Mouse (Mus musculus): ENCODE measurements around the gene Mei4. TPM values are rescaled to one million over a fixed set of nuclear protein-coding genes. Genes with fewer than 3 reads are reported as not detected.
A peak's percentile ranks its signal among the peaks of the same experiment; 100 is the strongest.

Gene Mei4
- total RNA-seq, 1 experiment = 1.9 TPM

- TF ChIP-seq ZNF384 (IDR thresholded peaks at IDR 0.05; ENCODE audit: low read depth, low read length) = no peak
- TF ChIP-seq CHD2 (IDR thresholded peaks at IDR 0.05; ENCODE audit: low read depth, low read length) = no peak
- no peak for TF ChIP-seq MAFK (IDR thresholded peaks at IDR 0.05; ENCODE audit: insufficient read depth, low read depth, low read length)
- no peak for TF ChIP-seq ZC3H11A (IDR thresholded peaks at IDR 0.05; ENCODE audit: borderline replicate concordance, low read depth, low read length)
- TF ChIP-seq HCFC1 (IDR thresholded peaks at IDR 0.05; ENCODE audit: borderline replicate concordance, insufficient read depth, low read length) = no peak
- Histone ChIP-seq H3K9me3 (ENCODE audit: control insufficient read depth, insufficient read depth, low read depth, low read length) (no peaks in the 10 kb centered on the region), H3K4me3 (ENCODE audit: insufficient read depth in 1 of 2, low read depth in 1 of 2, low read length in 2 of 2, poor library complexity in 1 of 2, severe bottlenecking in 1 of 2) (no peak overlapping the region), H3K27ac (ENCODE audit: insufficient read depth, low read depth, low read length, poor library complexity, severe bottlenecking) (no peak overlapping the region), H3K4me1 (ENCODE audit: control insufficient read depth in 2 of 2, insufficient read depth in 2 of 2, low read length in 2 of 2, poor library complexity in 1 of 2) (no peaks in the 10 kb centered on the region), H3K9ac (ENCODE audit: insufficient read depth, low read depth, low read length, poor library complexity, severe bottlenecking) (no peak overlapping the region), H3K36me3 (ENCODE audit: control insufficient read depth, insufficient read depth, low read length, poor library complexity, severe bottlenecking) (no peaks in the 10 kb centered on the region)
- DNase-seq (ENCODE audit: low read depth, low spot score) = no peak
- in situ Hi-C loops (cut with MboI; ENCODE audit: low sequenced_read_pairs in 2 of 2, unreplicated experiment in 2 of 2) = no loop called here
These were observed 82.2 kb downstream of the Mei4 start for GRCm38 (mm10) chr9:81945624-81946023.

- no peak overlapping the region for H3K9ac ChIP-seq (ENCODE audit: insufficient read depth, low read depth, low read length, poor library complexity, severe bottlenecking)
- no peaks in the 10 kb centered on the region for H3K36me3 ChIP-seq (ENCODE audit: control insufficient read depth, insufficient read depth, low read length, poor library complexity, severe bottlenecking)
- in situ Hi-C loops (cut with MboI; ENCODE audit: low sequenced_read_pairs in 2 of 2, unreplicated experiment in 2 of 2) = no loop called here
- no peak for DNase-seq (ENCODE audit: low read depth, low spot score)
- H3K9me3 ChIP-seq (ENCODE audit: control insufficient read depth, insufficient read depth, low read depth, low read length) = no peaks in the 10 kb centered on the region
- TF ChIP-seq MAFK (IDR thresholded peaks at IDR 0.05; ENCODE audit: insufficient read depth, low read depth, low read length) (no peak), CHD2 (IDR thresholded peaks at IDR 0.05; ENCODE audit: low read depth, low read length) (no peak), ZNF384 (IDR thresholded peaks at IDR 0.05; ENCODE audit: low read depth, low read length) (no peak), ZC3H11A (IDR thresholded peaks at IDR 0.05; ENCODE audit: borderline replicate concordance, low read depth, low read length) (no peak), HCFC1 (IDR thresholded peaks at IDR 0.05; ENCODE audit: borderline replicate concordance, insufficient read depth, low read length) (no peak)
- H3K27ac ChIP-seq (ENCODE audit: insufficient read depth, low read depth, low read length, poor library complexity, severe bottlenecking) = no peak overlapping the region
- no peak overlapping the region for H3K4me3 ChIP-seq (ENCODE audit: insufficient read depth in 1 of 2, low read depth in 1 of 2, low read length in 2 of 2, poor library complexity in 1 of 2, severe bottlenecking in 1 of 2)
- H3K4me1 ChIP-seq (ENCODE audit: control insufficient read depth in 2 of 2, insufficient read depth in 2 of 2, low read length in 2 of 2, poor library complexity in 1 of 2) = no peaks in the 10 kb centered on the region
These were observed 93.4 kb downstream of the Mei4 start for GRCm38 (mm10) chr9:81956858-81957257.

GRCm38 (mm10) chr9:81957842-81958241, 94.4 kb downstream of the Mei4 start:
- DNase-seq (ENCODE audit: low read depth, low spot score) = no peak
- Histone ChIP-seq H3K4me1 (ENCODE audit: control insufficient read depth in 2 of 2, insufficient read depth in 2 of 2, low read length in 2 of 2, poor library complexity in 1 of 2) (no peaks in the 10 kb centered on the region), H3K27ac (ENCODE audit: insufficient read depth, low read depth, low read length, poor library complexity, severe bottlenecking) (no peak overlapping the region), H3K36me3 (ENCODE audit: control insufficient read depth, insufficient read depth, low read length, poor library complexity, severe bottlenecking) (no peaks in the 10 kb centered on the region), H3K9ac (ENCODE audit: insufficient read depth, low read depth, low read length, poor library complexity, severe bottlenecking) (no peak overlapping the region), H3K4me3 (ENCODE audit: insufficient read depth in 1 of 2, low read depth in 1 of 2, low read length in 2 of 2, poor library complexity in 1 of 2, severe bottlenecking in 1 of 2) (no peak overlapping the region), H3K9me3 (ENCODE audit: control insufficient read depth, insufficient read depth, low read depth, low read length) (no peaks in the 10 kb centered on the region)
- TF ChIP-seq MAFK (IDR thresholded peaks at IDR 0.05; ENCODE audit: insufficient read depth, low read depth, low read length) (no peak), CHD2 (IDR thresholded peaks at IDR 0.05; ENCODE audit: low read depth, low read length) (no peak), HCFC1 (IDR thresholded peaks at IDR 0.05; ENCODE audit: borderline replicate concordance, insufficient read depth, low read length) (no peak), ZNF384 (IDR thresholded peaks at IDR 0.05; ENCODE audit: low read depth, low read length) (no peak), ZC3H11A (IDR thresholded peaks at IDR 0.05; ENCODE audit: borderline replicate concordance, low read depth, low read length) (no peak)
- in situ Hi-C loops (cut with MboI; ENCODE audit: low sequenced_read_pairs in 2 of 2, unreplicated experiment in 2 of 2) = no loop called here

GRCm38 (mm10) chr9:81966765-81967164, 103.3 kb downstream of the Mei4 start:
- Histone ChIP-seq H3K9me3 (ENCODE audit: control insufficient read depth, insufficient read depth, low read depth, low read length) (no peaks in the 10 kb centered on the region), H3K4me3 (ENCODE audit: insufficient read depth in 1 of 2, low read depth in 1 of 2, low read length in 2 of 2, poor library complexity in 1 of 2, severe bottlenecking in 1 of 2) (no peak overlapping the region), H3K4me1 (ENCODE audit: control insufficient read depth in 2 of 2, insufficient read depth in 2 of 2, low read length in 2 of 2, poor library complexity in 1 of 2) (no peaks in the 10 kb centered on the region), H3K27ac (ENCODE audit: insufficient read depth, low read depth, low read length, poor library complexity, severe bottlenecking) (no peak overlapping the region), H3K9ac (ENCODE audit: insufficient read depth, low read depth, low read length, poor library complexity, severe bottlenecking) (no peak overlapping the region), H3K36me3 (ENCODE audit: control insufficient read depth, insufficient read depth, low read length, poor library complexity, severe bottlenecking) (no peaks in the 10 kb centered on the region)
- DNase-seq (ENCODE audit: low read depth, low spot score) = no peak
- no peak for TF ChIP-seq CHD2 (IDR thresholded peaks at IDR 0.05; ENCODE audit: low read depth, low read length)
- TF ChIP-seq ZC3H11A (IDR thresholded peaks at IDR 0.05; ENCODE audit: borderline replicate concordance, low read depth, low read length) = no peak
- TF ChIP-seq ZNF384 (IDR thresholded peaks at IDR 0.05; ENCODE audit: low read depth, low read length) = no peak
- TF ChIP-seq MAFK (IDR thresholded peaks at IDR 0.05; ENCODE audit: insufficient read depth, low read depth, low read length) = no peak
- in situ Hi-C loops (cut with MboI; ENCODE audit: low sequenced_read_pairs in 2 of 2, unreplicated experiment in 2 of 2) = no loop called here

GRCm38 (mm10) chr9:81968935-81969334, 105.5 kb downstream of the Mei4 start:
- Histone ChIP-seq H3K4me3 (ENCODE audit: insufficient read depth in 1 of 2, low read depth in 1 of 2, low read length in 2 of 2, poor library complexity in 1 of 2, severe bottlenecking in 1 of 2) (no peak overlapping the region), H3K9ac (ENCODE audit: insufficient read depth, low read depth, low read length, poor library complexity, severe bottlenecking) (no peak overlapping the region), H3K27ac (ENCODE audit: insufficient read depth, low read depth, low read length, poor library complexity, severe bottlenecking) (no peak overlapping the region), H3K4me1 (ENCODE audit: control insufficient read depth in 2 of 2, insufficient read depth in 2 of 2, low read length in 2 of 2, poor library complexity in 1 of 2) (no peaks in the 10 kb centered on the region), H3K36me3 (ENCODE audit: control insufficient read depth, insufficient read depth, low read length, poor library complexity, severe bottlenecking) (no peaks in the 10 kb centered on the region), H3K9me3 (ENCODE audit: control insufficient read depth, insufficient read depth, low read depth, low read length) (no peaks in the 10 kb centered on the region)
- TF ChIP-seq ZC3H11A (IDR thresholded peaks at IDR 0.05; ENCODE audit: borderline replicate concordance, low read depth, low read length) = no peak
- TF ChIP-seq ZNF384 (IDR thresholded peaks at IDR 0.05; ENCODE audit: low read depth, low read length) = no peak
- TF ChIP-seq HCFC1 (IDR thresholded peaks at IDR 0.05; ENCODE audit: borderline replicate concordance, insufficient read depth, low read length) = no peak
- TF ChIP-seq MAFK (IDR thresholded peaks at IDR 0.05; ENCODE audit: insufficient read depth, low read depth, low read length) = no peak
- no peak for TF ChIP-seq CHD2 (IDR thresholded peaks at IDR 0.05; ENCODE audit: low read depth, low read length)
- peak; percentile 17 for DNase-seq (ENCODE audit: low read depth, low spot score)
- in situ Hi-C loops (cut with MboI; ENCODE audit: low sequenced_read_pairs in 2 of 2, unreplicated experiment in 2 of 2) = no loop called here
